Mouse (Mus musculus): ENCODE results near the gene Tfdp2. TPM values are rescaled to one million over a fixed set of nuclear protein-coding genes. Genes with fewer than 3 reads are reported as not detected.
A peak's percentile ranks its signal among the peaks of the same experiment; 100 is the strongest.

Gene Tfdp2
- polyA plus RNA-seq, 1 experiment from 2014 or later, result 33.1 TPM

GRCm38 (mm10) chr9:96184909-96185308 is 11.2 kb upstream of the Tfdp2 start:
- H3K9me3 ChIP-seq (ENCODE audit: control insufficient read depth, low read length), result no peaks in the 10 kb centered on the region

DNA sequence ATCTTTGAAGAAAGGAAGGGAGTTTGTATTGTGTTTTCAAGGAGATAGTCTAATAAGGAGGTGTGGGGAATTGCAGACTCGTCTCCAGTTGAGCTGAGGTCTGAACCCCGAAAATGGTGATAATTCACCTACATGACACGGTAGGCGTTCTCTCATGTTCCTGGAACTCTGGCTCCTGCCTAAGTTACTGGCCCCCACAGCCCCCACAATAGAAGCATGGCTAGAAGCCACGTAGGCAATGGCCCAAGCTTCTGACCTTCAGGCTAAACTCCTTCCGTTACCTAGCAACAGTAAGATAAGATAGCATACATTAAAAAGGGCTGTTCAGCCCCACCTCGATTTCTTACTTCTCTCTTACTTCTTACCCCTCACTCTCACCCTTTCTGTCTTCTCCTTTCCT is 9.4 kb upstream of the Tfdp2 start:
- Histone ChIP-seq H3K4me3 (replicated peaks; ENCODE audit: low read length) (no peak overlapping the region), H3K4me1 (replicated peaks; ENCODE audit: control insufficient read depth, insufficient read depth, low read length) (no peaks in the 10 kb centered on the region), H3K27ac (ENCODE audit: low read length) (no peak overlapping the region), H3K27me3 (replicated peaks; ENCODE audit: control insufficient read depth, insufficient read depth, low read length) (no peaks in the 10 kb centered on the region), H3K9me3 (ENCODE audit: control insufficient read depth, low read length) (no peaks in the 10 kb centered on the region), H3K36me3 (ENCODE audit: control insufficient read depth, insufficient read depth) (no peaks in the 10 kb centered on the region), H3K4me2 (ENCODE audit: low read length) (no peak overlapping the region), H3K9ac (replicated peaks; ENCODE audit: low read depth, low read length) (no peak overlapping the region)
- WGBS, result 80% methylated on average over 7 of the region's 7 CpGs
- ATAC-seq, result no peak

More at GRCm38 (mm10) chr9:96184909-96185308, 11.2 kb upstream of the Tfdp2 start:
- H3K4me2 ChIP-seq (ENCODE audit: low read length), result no peak overlapping the region
- H3K27me3 ChIP-seq (replicated peaks; ENCODE audit: control insufficient read depth, insufficient read depth, low read length), result no peaks in the 10 kb centered on the region
- no peak overlapping the region for H3K9ac ChIP-seq (replicated peaks; ENCODE audit: low read depth, low read length)
- no peaks in the 10 kb centered on the region for H3K4me1 ChIP-seq (replicated peaks; ENCODE audit: control insufficient read depth, insufficient read depth, low read length)
- 87% methylated on average over 4 of the region's 4 CpGs for WGBS
- no peak overlapping the region for H3K4me3 ChIP-seq (replicated peaks; ENCODE audit: low read length)
- no peak for ATAC-seq
- H3K27ac ChIP-seq (ENCODE audit: low read length), result no peak overlapping the region
- no peaks in the 10 kb centered on the region for H3K36me3 ChIP-seq (ENCODE audit: control insufficient read depth, insufficient read depth)

DNA sequence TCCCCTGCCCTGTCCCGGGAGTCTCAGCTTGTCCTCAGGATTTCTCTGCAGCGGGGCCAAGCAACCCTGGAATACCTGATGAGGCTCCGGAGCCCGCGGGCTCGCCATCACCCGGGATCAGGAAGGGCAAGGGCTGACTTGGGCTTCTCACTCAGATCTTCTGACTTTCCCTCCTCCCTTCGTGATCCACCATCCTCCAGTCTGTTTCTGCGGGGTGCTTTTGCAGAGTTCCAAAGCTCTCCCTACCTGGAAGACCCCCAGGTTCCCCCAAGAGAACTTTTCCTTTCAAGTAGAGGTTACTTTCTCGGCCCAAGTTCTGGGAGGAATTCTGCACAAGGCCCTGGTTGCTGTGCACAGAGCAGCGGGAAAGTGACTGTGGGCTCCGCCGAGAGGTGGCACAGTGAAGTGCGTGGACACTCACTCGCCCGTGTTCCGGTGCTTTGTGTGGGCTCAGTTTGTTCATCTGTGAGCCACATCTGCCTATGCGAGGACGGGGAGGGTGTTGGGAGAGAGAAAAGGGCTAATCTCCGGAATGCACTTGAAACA is 634 bp downstream of the Tfdp2 start:
- H3K4me2 ChIP-seq (ENCODE audit: low read length), result peak overlapping the region; percentile 97
- H3K9ac ChIP-seq (replicated peaks; ENCODE audit: low read depth, low read length), result peak overlapping the region; percentile 79
- peaks cover 13% of the 10 kb centered on the region for H3K4me1 ChIP-seq (replicated peaks; ENCODE audit: control insufficient read depth, insufficient read depth, low read length)
- no peaks in the 10 kb centered on the region for H3K9me3 ChIP-seq (ENCODE audit: control insufficient read depth, low read length)
- no peak for ATAC-seq
- H3K27ac ChIP-seq (ENCODE audit: low read length), result peak overlapping the region; percentile 45
- WGBS, result under 1% methylated on average over 20 of the region's 20 CpGs
- no peaks in the 10 kb centered on the region for H3K36me3 ChIP-seq (ENCODE audit: control insufficient read depth, insufficient read depth)
- H3K4me3 ChIP-seq (replicated peaks; ENCODE audit: low read length), result peak overlapping the region; percentile 93
- H3K27me3 ChIP-seq (replicated peaks; ENCODE audit: control insufficient read depth, insufficient read depth, low read length), result no peaks in the 10 kb centered on the region

DNA sequence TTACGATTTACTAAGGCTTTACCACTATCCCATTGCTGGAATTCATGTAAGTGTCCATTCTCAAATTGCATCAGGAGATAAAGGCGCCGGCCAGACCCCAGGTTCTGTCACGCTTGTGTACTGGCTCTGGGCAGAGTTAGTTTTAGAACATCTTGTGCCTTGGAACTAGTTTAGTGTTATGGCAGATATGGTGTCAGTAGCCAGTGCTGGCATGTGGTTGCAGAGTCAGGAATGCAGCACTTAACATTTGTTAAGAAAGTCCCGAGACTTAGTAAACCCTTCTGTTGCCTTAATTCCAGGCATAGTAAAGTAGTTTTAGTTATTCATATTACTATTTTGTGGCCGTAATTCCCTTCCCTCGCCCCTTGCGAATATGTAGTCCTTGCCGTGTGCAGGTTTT is 1.7 kb downstream of the Tfdp2 start:
- Histone ChIP-seq H3K36me3 (ENCODE audit: control insufficient read depth, insufficient read depth) (no peaks in the 10 kb centered on the region), H3K27ac (ENCODE audit: low read length) (no peak overlapping the region), H3K9ac (replicated peaks; ENCODE audit: low read depth, low read length) (no peak overlapping the region), H3K4me3 (replicated peaks; ENCODE audit: low read length) (no peak overlapping the region), H3K27me3 (replicated peaks; ENCODE audit: control insufficient read depth, insufficient read depth, low read length) (no peaks in the 10 kb centered on the region), H3K9me3 (ENCODE audit: control insufficient read depth, low read length) (no peaks in the 10 kb centered on the region), H3K4me1 (replicated peaks; ENCODE audit: control insufficient read depth, insufficient read depth, low read length) (peaks cover 13% of the 10 kb centered on the region), H3K4me2 (ENCODE audit: low read length) (peak overlapping the region; percentile 97; the same call in 1 of the 2 replicates)
- ATAC-seq, result no peak
- WGBS, result 78% methylated on average over 9 of the region's 9 CpGs

- H3K9ac ChIP-seq (replicated peaks; ENCODE audit: low read depth, low read length), result no peak overlapping the region
- ATAC-seq, result no peak
- H3K4me2 ChIP-seq (ENCODE audit: low read length), result no peak overlapping the region
- WGBS, result 97% methylated on average over 3 of the region's 3 CpGs
- no peaks in the 10 kb centered on the region for H3K4me1 ChIP-seq (replicated peaks; ENCODE audit: control insufficient read depth, insufficient read depth, low read length)
- H3K36me3 ChIP-seq (ENCODE audit: control insufficient read depth, insufficient read depth), result no peaks in the 10 kb centered on the region
- H3K27me3 ChIP-seq (replicated peaks; ENCODE audit: control insufficient read depth, insufficient read depth, low read length), result no peaks in the 10 kb centered on the region
- H3K9me3 ChIP-seq (ENCODE audit: control insufficient read depth, low read length), result no peaks in the 10 kb centered on the region
- H3K4me3 ChIP-seq (replicated peaks; ENCODE audit: low read length), result no peak overlapping the region
- no peak overlapping the region for H3K27ac ChIP-seq (ENCODE audit: low read length)
Observed at GRCm38 (mm10) chr9:96203663-96204062, 7.6 kb downstream of the Tfdp2 start.

GRCm38 (mm10) chr9:96207428-96207827 is 11.4 kb downstream of the Tfdp2 start:
- H3K4me3 ChIP-seq (replicated peaks; ENCODE audit: low read length), result no peak overlapping the region
- H3K9me3 ChIP-seq (ENCODE audit: control insufficient read depth, low read length), result no peaks in the 10 kb centered on the region
- no peak overlapping the region for H3K27ac ChIP-seq (ENCODE audit: low read length)
- H3K36me3 ChIP-seq (ENCODE audit: control insufficient read depth, insufficient read depth), result no peaks in the 10 kb centered on the region
- no peaks in the 10 kb centered on the region for H3K27me3 ChIP-seq (replicated peaks; ENCODE audit: control insufficient read depth, insufficient read depth, low read length)
- WGBS, result 98% methylated on average over 3 of the region's 3 CpGs
- ATAC-seq, result no peak
- no peaks in the 10 kb centered on the region for H3K4me1 ChIP-seq (replicated peaks; ENCODE audit: control insufficient read depth, insufficient read depth, low read length)
- H3K9ac ChIP-seq (replicated peaks; ENCODE audit: low read depth, low read length), result no peak overlapping the region
- no peak overlapping the region for H3K4me2 ChIP-seq (ENCODE audit: low read length)

GRCm38 (mm10) chr9:96213036-96213645 is 17.1 kb downstream of the Tfdp2 start:
- Histone ChIP-seq H3K9me3 (ENCODE audit: control insufficient read depth, low read length) (no peaks in the 10 kb centered on the region), H3K27me3 (replicated peaks; ENCODE audit: control insufficient read depth, insufficient read depth, low read length) (no peaks in the 10 kb centered on the region), H3K4me3 (replicated peaks; ENCODE audit: low read length) (no peak overlapping the region), H3K36me3 (ENCODE audit: control insufficient read depth, insufficient read depth) (no peaks in the 10 kb centered on the region), H3K4me1 (replicated peaks; ENCODE audit: control insufficient read depth, insufficient read depth, low read length) (no peaks in the 10 kb centered on the region), H3K27ac (ENCODE audit: low read length) (no peak overlapping the region), H3K9ac (replicated peaks; ENCODE audit: low read depth, low read length) (no peak overlapping the region), H3K4me2 (ENCODE audit: low read length) (no peak overlapping the region)
- 85% methylated on average over 3 of the region's 3 CpGs for WGBS
- no peak for ATAC-seq

GRCm38 (mm10) chr9:96214171-96214570 is 18.1 kb downstream of the Tfdp2 start:
- ATAC-seq, result no peak

GRCm38 (mm10) chr9:96217299-96217698 is 21.2 kb downstream of the Tfdp2 start:
- Histone ChIP-seq H3K9ac (replicated peaks; ENCODE audit: low read depth, low read length) (no peak overlapping the region), H3K4me3 (replicated peaks; ENCODE audit: low read length) (no peak overlapping the region), H3K4me2 (ENCODE audit: low read length) (no peak overlapping the region), H3K27me3 (replicated peaks; ENCODE audit: control insufficient read depth, insufficient read depth, low read length) (no peaks in the 10 kb centered on the region), H3K36me3 (ENCODE audit: control insufficient read depth, insufficient read depth) (no peaks in the 10 kb centered on the region), H3K9me3 (ENCODE audit: control insufficient read depth, low read length) (no peaks in the 10 kb centered on the region), H3K4me1 (replicated peaks; ENCODE audit: control insufficient read depth, insufficient read depth, low read length) (no peaks in the 10 kb centered on the region; the same call in 1 of the 2 replicates), H3K27ac (ENCODE audit: low read length) (no peak overlapping the region)
- no peak for ATAC-seq
- 86% methylated on average over 1 of the region's 1 CpGs for WGBS

More at GRCm38 (mm10) chr9:96214171-96214570, 18.1 kb downstream of the Tfdp2 start:
- Histone ChIP-seq H3K4me3 (replicated peaks; ENCODE audit: low read length) (no peak overlapping the region), H3K9me3 (ENCODE audit: control insufficient read depth, low read length) (no peaks in the 10 kb centered on the region), H3K36me3 (ENCODE audit: control insufficient read depth, insufficient read depth) (no peaks in the 10 kb centered on the region), H3K9ac (replicated peaks; ENCODE audit: low read depth, low read length) (no peak overlapping the region), H3K4me2 (ENCODE audit: low read length) (no peak overlapping the region), H3K27ac (ENCODE audit: low read length) (no peak overlapping the region), H3K27me3 (replicated peaks; ENCODE audit: control insufficient read depth, insufficient read depth, low read length) (no peaks in the 10 kb centered on the region), H3K4me1 (replicated peaks; ENCODE audit: control insufficient read depth, insufficient read depth, low read length) (no peaks in the 10 kb centered on the region; the same call in 1 of the 2 replicates)
- WGBS, result 96% methylated on average over 2 of the region's 2 CpGs

Measured in forebrain, embryonic 16.5 days (tissue).